Mouse (Mus musculus) ES-Bruce4 (cell line): ENCODE measurements around the gene Uaca. TPM values are rescaled to one million over a fixed set of nuclear protein-coding genes. Genes with fewer than 3 reads are reported as not detected.

Experiments used
- H3K27ac ChIP-seq: 2 replicates; pipeline ENCODE4 v1.5.1; 2012; ENCODE audit warnings: low read length, inconsistent platforms; ENCODE audit not compliant: insufficient read depth
- H3K27me3 ChIP-seq: 2 replicates; pipeline ENCODE4 v1.6.1; 2012; ENCODE audit warnings: mild to moderate bottlenecking, low read length, inconsistent platforms; ENCODE audit not compliant: control insufficient read depth, poor library complexity, insufficient read depth, severe bottlenecking
- H3K36me3 ChIP-seq: 2 replicates; pipeline ENCODE4 v1.6.1; 2012; ENCODE audit warnings: inconsistent platforms, mild to moderate bottlenecking, low read length, moderate library complexity; ENCODE audit not compliant: control insufficient read depth, poor library complexity, insufficient read depth, severe bottlenecking
- H3K4me1 ChIP-seq: one replicate; pipeline ENCODE4 v1.8.1; 2011; ENCODE audit warnings: low read length; ENCODE audit not compliant: control insufficient read depth, insufficient read depth
- H3K4me3 ChIP-seq: 2 replicates; pipeline ENCODE4 v1.5.1; 2011; ENCODE audit warnings: low read depth, mild to moderate bottlenecking, low read length
- H3K9ac ChIP-seq: 2 replicates; pipeline ENCODE4 v1.6.1; 2012; ENCODE audit warnings: low read depth, mild to moderate bottlenecking, inconsistent platforms; ENCODE audit not compliant: poor library complexity, severe bottlenecking
- H3K9me3 ChIP-seq: replicated peaks from 2 replicates; pipeline ENCODE4 v1.6.1; 2012; ENCODE audit warnings: mild to moderate bottlenecking, low read length, inconsistent platforms; ENCODE audit not compliant: control insufficient read depth, poor library complexity, insufficient read depth, severe bottlenecking
- CTCF ChIP-seq: IDR thresholded peaks from one replicate; pipeline ENCODE4 v1.8.1; 2011; ENCODE audit warnings: low read depth, low read length
- EP300 ChIP-seq: IDR thresholded peaks from 2 replicates; pipeline ENCODE4 v1.6.1; 2011; ENCODE audit warnings: low read depth, low read length; ENCODE audit not compliant: insufficient read depth
- POLR2A ChIP-seq: IDR thresholded peaks from one replicate; pipeline ENCODE4 v1.8.1; 2011; ENCODE audit warnings: low read length; ENCODE audit not compliant: insufficient read depth
- polyA plus RNA-seq: library from polyadenylated mRNA; stranded (reverse); fragments of >200 nt; gene quantifications from 2 replicates; pipeline ENCODE4 v1.2.4, GENCODE M21; 2011; ENCODE audit warnings: low read depth; ENCODE audit not compliant: missing spikeins, insufficient read depth, insufficient read length

Uaca gene
- polyA plus RNA-seq, 1 experiment = 29.7 TPM

DNA sequence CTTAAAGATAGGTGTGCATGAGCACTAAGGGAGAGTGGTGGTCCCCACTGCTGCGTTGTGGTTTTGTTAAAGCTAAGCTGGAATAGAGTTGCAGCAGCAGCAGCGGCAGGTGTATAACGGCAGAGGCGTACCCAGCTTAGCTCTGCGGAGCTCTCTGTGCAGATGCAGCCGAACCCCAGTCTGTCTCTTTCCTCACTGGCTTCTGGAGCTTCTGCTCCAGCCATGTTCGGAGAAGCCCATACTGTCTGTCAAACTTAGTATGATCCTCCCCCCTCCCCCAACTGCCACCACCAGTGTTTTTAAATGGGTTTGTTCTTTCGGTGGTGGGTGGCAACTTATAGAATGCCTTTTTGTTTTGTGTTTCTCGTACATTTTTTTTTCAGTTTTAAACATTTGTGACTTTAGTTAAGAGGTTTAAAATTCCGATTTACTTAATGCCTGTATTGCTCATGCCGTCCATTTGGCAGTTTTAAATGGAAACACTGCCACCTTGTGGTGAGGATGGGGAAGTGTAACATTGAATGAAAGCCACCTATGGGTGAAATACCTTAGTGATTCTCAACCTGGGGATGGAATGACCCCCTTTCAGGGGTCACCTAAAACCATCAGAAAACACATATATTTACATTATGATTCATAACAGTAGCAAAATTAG lies 64.1 kb downstream of the Uaca start:
- no peak overlapping the region for H3K9ac ChIP-seq
- 0 out of 2 replicates have a peak, but pooled peaks cover 5% of the 10 kb centered on the region for H3K36me3 ChIP-seq
- no peak overlapping the region for H3K27ac ChIP-seq
- no peaks in the 10 kb centered on the region for H3K9me3 ChIP-seq
- H3K4me3 ChIP-seq = peak overlapping the region; percentile 62
- no peaks in the 10 kb centered on the region for H3K27me3 ChIP-seq
- TF ChIP-seq POLR2A (no peak), EP300 (no peak), CTCF (no peak)
- H3K4me1 ChIP-seq = no peaks in the 10 kb centered on the region

DNA sequence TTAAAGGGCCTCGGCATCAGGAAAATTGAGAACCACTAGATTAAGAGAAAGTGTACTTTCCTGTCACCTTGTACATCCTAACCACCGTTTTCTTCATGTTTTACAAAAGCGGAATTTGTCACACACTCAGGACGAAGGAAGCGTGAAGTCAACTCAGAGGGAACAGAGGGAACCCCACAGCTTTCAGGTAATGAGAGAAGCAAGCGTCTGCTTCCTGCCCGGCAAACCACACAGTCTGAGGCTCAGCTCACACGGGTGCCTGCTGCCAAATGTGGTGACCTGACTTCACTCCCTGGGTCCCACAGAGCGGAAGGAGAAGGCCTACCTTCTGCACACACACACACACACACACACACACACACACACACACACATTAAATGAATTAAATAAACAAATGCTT lies 64.7 kb downstream of the Uaca start:
- Histone ChIP-seq H3K9ac (no peak overlapping the region), H3K27me3 (no peaks in the 10 kb centered on the region), H3K27ac (no peak overlapping the region), H3K4me1 (no peaks in the 10 kb centered on the region), H3K9me3 (no peaks in the 10 kb centered on the region), H3K4me3 (no peak overlapping the region), H3K36me3 (0 out of 2 replicates have a peak, but pooled peaks cover 5% of the 10 kb centered on the region)
- TF ChIP-seq CTCF = no peak
- no peak for TF ChIP-seq EP300
- no peak for TF ChIP-seq POLR2A

DNA sequence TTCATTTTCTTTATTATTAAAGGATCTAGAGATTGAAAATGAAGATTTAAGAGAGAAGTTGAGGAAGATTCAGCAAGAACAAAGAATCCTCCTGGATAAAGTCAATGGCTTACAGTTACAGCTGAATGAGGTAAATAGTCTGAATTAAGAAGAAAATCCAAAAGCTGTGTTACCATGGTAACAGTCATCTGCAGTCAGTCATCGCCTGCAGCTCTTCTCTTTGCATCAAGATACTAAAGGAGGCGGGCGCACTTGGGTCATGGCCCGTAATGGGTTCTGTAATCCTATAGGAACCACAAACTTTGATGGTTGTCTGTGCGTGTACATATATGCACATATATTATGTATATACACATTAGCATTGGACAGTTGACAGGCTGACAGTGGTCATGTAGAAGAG lies 66.7 kb downstream of the Uaca start:
- H3K9ac ChIP-seq = no peak overlapping the region
- H3K9me3 ChIP-seq = no peaks in the 10 kb centered on the region
- no peak overlapping the region for H3K27ac ChIP-seq
- H3K4me3 ChIP-seq = no peak overlapping the region
- no peak for TF ChIP-seq CTCF
- no peak for TF ChIP-seq POLR2A
- no peak for TF ChIP-seq EP300
- no peaks in the 10 kb centered on the region for H3K4me1 ChIP-seq
- H3K27me3 ChIP-seq = no peaks in the 10 kb centered on the region
- H3K36me3 ChIP-seq = no peaks in the 10 kb centered on the region

DNA sequence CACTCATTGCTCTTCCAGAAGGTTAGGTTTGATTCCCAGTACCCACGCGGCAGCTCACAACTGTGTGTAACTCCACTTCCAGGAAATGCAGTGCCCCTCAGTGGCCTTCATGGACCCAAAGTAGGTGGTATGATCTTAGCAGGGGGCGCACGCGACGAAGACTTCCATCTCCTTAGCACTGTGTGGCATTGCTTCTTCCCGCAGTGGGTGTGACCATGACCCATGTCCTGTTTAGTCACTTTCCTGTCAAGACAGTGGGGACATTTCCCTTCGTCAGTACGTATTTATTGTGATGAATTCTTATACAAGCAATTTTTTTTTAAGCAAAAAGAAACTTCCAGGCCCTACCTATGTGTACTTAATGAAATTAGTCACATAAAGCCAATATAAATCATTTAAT lies 70.3 kb downstream of the Uaca start:
- Histone ChIP-seq H3K9ac (no peak overlapping the region), H3K27me3 (no peaks in the 10 kb centered on the region), H3K27ac (no peak overlapping the region), H3K4me1 (peaks cover 2% of the 10 kb centered on the region), H3K4me3 (no peak overlapping the region), H3K36me3 (no peaks in the 10 kb centered on the region), H3K9me3 (no peaks in the 10 kb centered on the region)
- TF ChIP-seq POLR2A = no peak
- no peak for TF ChIP-seq CTCF
- no peak for TF ChIP-seq EP300

DNA sequence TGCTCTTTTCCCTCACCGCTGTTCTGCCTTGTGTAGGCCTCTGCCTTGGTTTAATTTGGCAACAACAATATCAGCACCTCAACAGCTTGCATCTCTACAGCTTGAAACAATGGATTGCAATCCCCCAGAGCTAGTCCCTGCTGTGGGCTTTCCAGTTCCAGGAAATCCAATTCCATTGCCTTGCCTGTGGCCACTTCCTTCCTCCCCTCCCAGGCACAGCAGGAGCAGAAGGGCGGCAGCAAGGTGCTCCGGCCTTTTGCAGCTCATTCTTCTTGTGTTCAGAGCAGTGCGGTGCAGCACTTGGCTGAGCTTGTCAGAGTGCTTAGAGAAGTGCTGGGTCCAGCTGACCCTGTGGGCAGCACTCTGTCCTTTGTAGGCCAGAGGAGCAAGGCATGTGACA lies 71.5 kb downstream of the Uaca start:
- H3K36me3 ChIP-seq = no peaks in the 10 kb centered on the region
- no peak overlapping the region for H3K4me3 ChIP-seq

DNA sequence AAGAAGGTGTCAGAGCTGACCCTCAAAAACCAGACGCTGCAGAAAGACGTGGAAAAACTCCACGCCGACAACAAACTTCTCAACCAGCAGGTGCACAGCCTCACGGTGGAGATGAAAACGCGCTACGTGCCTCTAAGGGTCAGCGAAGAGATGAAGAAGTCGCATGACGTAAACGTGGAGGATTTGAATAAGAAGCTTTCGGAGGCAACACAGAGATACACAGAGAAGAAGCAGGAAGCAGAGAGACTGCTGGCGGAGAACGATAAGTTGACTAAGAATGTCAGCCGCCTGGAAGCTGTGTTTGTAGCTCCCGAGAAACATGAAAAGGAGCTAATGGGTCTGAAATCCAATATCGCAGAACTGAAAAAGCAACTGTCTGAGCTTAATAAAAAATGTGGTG lies 76.1 kb downstream of the Uaca start:
- Histone ChIP-seq H3K9ac (no peak overlapping the region), H3K36me3 (no peaks in the 10 kb centered on the region), H3K9me3 (no peaks in the 10 kb centered on the region), H3K27ac (no peak overlapping the region), H3K4me1 (peaks cover 2% of the 10 kb centered on the region), H3K27me3 (no peaks in the 10 kb centered on the region), H3K4me3 (no peak overlapping the region)
- TF ChIP-seq EP300 = no peak
- TF ChIP-seq CTCF = no peak
- no peak for TF ChIP-seq POLR2A

More for the DNA sequence above, 71.5 kb downstream of the Uaca start:
- no peak for TF ChIP-seq POLR2A
- TF ChIP-seq EP300 = peak; percentile 84
- peaks cover 2% of the 10 kb centered on the region for H3K4me1 ChIP-seq
- H3K27ac ChIP-seq = no peak overlapping the region
- H3K27me3 ChIP-seq = no peaks in the 10 kb centered on the region
- H3K9me3 ChIP-seq = no peaks in the 10 kb centered on the region
- H3K9ac ChIP-seq = no peak overlapping the region
